Mouse (Mus musculus): ENCODE results near the gene Trnt1. TPM values are rescaled to one million over a fixed set of nuclear protein-coding genes. Genes with fewer than 3 reads are reported as not detected.

Gene Trnt1
- polyA plus RNA-seq, 1 experiment from 2014 or later = 77.8 TPM

DNA sequence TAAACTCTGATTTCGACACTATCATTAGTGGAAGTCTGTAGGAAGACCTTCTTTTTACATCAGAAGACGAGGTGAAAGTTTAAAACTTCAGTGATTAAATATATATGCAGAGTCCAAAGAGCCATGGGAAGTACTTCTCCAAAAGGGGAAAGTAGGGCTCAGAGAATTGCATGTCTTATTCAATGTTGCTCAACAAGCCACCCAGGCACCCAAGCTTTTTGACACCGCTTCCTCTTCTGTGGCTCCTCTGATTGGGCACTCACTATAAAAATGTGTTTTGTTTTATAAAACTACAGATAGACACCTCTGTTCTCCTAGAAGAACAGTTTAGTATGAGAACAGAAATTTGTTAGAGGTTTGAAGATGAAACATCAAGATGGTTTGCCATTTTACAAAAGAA, 51.0 kb downstream of the Trnt1 start:
- Histone ChIP-seq H3K9me3 (ENCODE audit: control insufficient read depth, low read length) (no peaks in the 10 kb centered on the region), H3K36me3 (ENCODE audit: control insufficient read depth, insufficient read depth, low read length) (no peaks in the 10 kb centered on the region), H3K4me3 (ENCODE audit: low read depth, low read length) (no peak overlapping the region), H3K4me2 (replicated peaks; ENCODE audit: low read depth, low read length) (no peak overlapping the region), H3K27me3 (ENCODE audit: control insufficient read depth, insufficient read depth, low read length) (no peaks in the 10 kb centered on the region), H3K4me1 (replicated peaks; ENCODE audit: control insufficient read depth, insufficient read depth, low read length) (no peaks in the 10 kb centered on the region), H3K27ac (ENCODE audit: low read depth, low read length) (no peak overlapping the region), H3K9ac (ENCODE audit: low read depth, low read length) (no peak overlapping the region)
- DNase-seq (ENCODE audit: low spot score) (no peak), ATAC-seq (ENCODE audit: low FRiP score) (no peak)
- WGBS = 84% methylated on average over 3 of the region's 3 CpGs

DNA sequence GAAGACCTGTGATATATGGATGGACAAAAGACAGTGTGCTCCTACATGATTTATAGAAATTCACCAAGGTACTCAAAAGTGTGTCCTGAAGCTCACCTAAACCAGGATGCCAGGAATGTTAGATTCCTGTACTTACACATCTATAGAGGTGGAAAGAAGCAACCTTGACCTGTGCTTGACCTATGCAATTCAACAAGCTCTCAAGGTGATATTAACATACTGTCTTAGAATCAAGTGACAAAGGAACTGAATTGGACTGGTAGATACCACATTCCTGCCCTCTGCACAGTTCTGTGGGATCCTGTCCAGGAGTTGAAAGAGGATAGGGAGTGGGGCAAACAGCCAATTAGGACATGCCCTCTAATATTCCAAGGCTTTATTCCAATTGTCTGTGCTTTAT, 51.6 kb downstream of the Trnt1 start:
- ATAC-seq (ENCODE audit: low FRiP score) (no peak), DNase-seq (ENCODE audit: low spot score) (no peak)

GRCm38 (mm10) chr6:106822329-106822728, 53.4 kb downstream of the Trnt1 start:
- H3K27ac ChIP-seq (ENCODE audit: low read depth, low read length) = no peak overlapping the region
- 70% methylated on average over 1 of the region's 1 CpGs for WGBS
- ATAC-seq (ENCODE audit: low FRiP score) (peak; percentile 19; the same call in 1 of the 2 replicates), DNase-seq (ENCODE audit: low spot score) (peak; percentile 67)
- no peak overlapping the region for H3K9ac ChIP-seq (ENCODE audit: low read depth, low read length)
- H3K4me1 ChIP-seq (replicated peaks; ENCODE audit: control insufficient read depth, insufficient read depth, low read length) = no peaks in the 10 kb centered on the region
- no peak overlapping the region for H3K4me3 ChIP-seq (ENCODE audit: low read depth, low read length)
- H3K4me2 ChIP-seq (replicated peaks; ENCODE audit: low read depth, low read length) = no peak overlapping the region
- H3K9me3 ChIP-seq (ENCODE audit: control insufficient read depth, low read length) = no peaks in the 10 kb centered on the region
- no peaks in the 10 kb centered on the region for H3K27me3 ChIP-seq (ENCODE audit: control insufficient read depth, insufficient read depth, low read length)
- no peaks in the 10 kb centered on the region for H3K36me3 ChIP-seq (ENCODE audit: control insufficient read depth, insufficient read depth, low read length)

More for the DNA sequence above, 51.6 kb downstream of the Trnt1 start:
- H3K27ac ChIP-seq (ENCODE audit: low read depth, low read length) = no peak overlapping the region
- no peak overlapping the region for H3K4me3 ChIP-seq (ENCODE audit: low read depth, low read length)
- H3K9ac ChIP-seq (ENCODE audit: low read depth, low read length) = no peak overlapping the region
- no peaks in the 10 kb centered on the region for H3K4me1 ChIP-seq (replicated peaks; ENCODE audit: control insufficient read depth, insufficient read depth, low read length)
- no peaks in the 10 kb centered on the region for H3K36me3 ChIP-seq (ENCODE audit: control insufficient read depth, insufficient read depth, low read length)
- no peak overlapping the region for H3K4me2 ChIP-seq (replicated peaks; ENCODE audit: low read depth, low read length)
- no peaks in the 10 kb centered on the region for H3K27me3 ChIP-seq (ENCODE audit: control insufficient read depth, insufficient read depth, low read length)
- H3K9me3 ChIP-seq (ENCODE audit: control insufficient read depth, low read length) = no peaks in the 10 kb centered on the region

Other genes with a start within 250 kb of the Trnt1 start
- not detected in 2 replicates for gene Il5ra, start 20.1 kb upstream of the Trnt1 start, polyA plus RNA-seq (2014; fragmentation: Nextera tagmentation; extraction: Ambion mirVana)
- gene Crbn, start 31.0 kb downstream of the Trnt1 start, polyA plus RNA-seq (2014; fragmentation: Nextera tagmentation; extraction: Ambion mirVana) = 56.6 and 62.4 TPM in 2 replicates